15 mouse cellular contexts compared by ENCODE assay signal in genomic region chr5:140785240-140785872, GRCm38 (mm10). TPM values are rescaled to one million over a fixed set of nuclear protein-coding genes. Genes with fewer than 3 reads are reported as not detected.
DNase-seq lines count a peak whose midpoint lies in the region; ATAC-seq and TF ChIP-seq lines count a peak whose summit lies in the region.
"Had no signal": no experiment of that assay in that cellular context is flagged by ENCODE, and none has a peak within 500 bp of the region (broad histone marks: within the 10 kb centered on the region; RNA-seq: fewer than 3 reads in every experiment).

No protein-coding gene starts in this region.

- peak overlapping the region; percentile 49 for H3K27ac ChIP-seq in heart, adult 2 months
- 0 out of 2 replicates have a peak overlapping the region, but pooled peaks have one; percentile 14 for H3K27ac ChIP-seq in hindbrain, embryonic 16.5 days (ENCODE audit: low read depth, low read length)
- H3K27ac ChIP-seq in hindbrain, embryonic 10.5 days = no peak overlapping the region
- H3K27ac ChIP-seq in neural tube, embryonic 13.5 days (replicated peaks) = 0 out of 2 replicates have a peak overlapping the region, but pooled peaks have one; percentile 18
- H3K27ac ChIP-seq: midbrain, embryonic 13.5 days had no signal

- H3K9me3 ChIP-seq in hindbrain, embryonic 16.5 days (ENCODE audit: control insufficient read depth, low read length) = no peaks in the 10 kb centered on the region
- no peaks in the 10 kb centered on the region for H3K9me3 ChIP-seq in hindbrain, embryonic 10.5 days
- no peaks in the 10 kb centered on the region for H3K9me3 ChIP-seq in neural tube, embryonic 13.5 days
- H3K9me3 ChIP-seq: G1E; midbrain, embryonic 13.5 days had no signal

- DNase-seq in heart, adult 2 months = peak in 1 of 2 experiments; percentile 52
- no peak for DNase-seq in heart, postnatal 36 days
- no peak for DNase-seq in hindbrain, embryonic 10.5 days (ENCODE audit: low spot score)
- no peak for DNase-seq in neural tube, embryonic 10.5 days (ENCODE audit: extremely low spot score, low spot score)
- no peak for DNase-seq in urinary bladder, postnatal 10 days (ENCODE audit: low spot score)
- DNase-seq: cerebellum, adult 18-20 months; layer of hippocampus, postnatal 36 days; right cerebral cortex, adult 18-20 months had no signal

- no peak overlapping the region for H3K4me3 ChIP-seq in heart, adult 2 months
- no peak overlapping the region for H3K4me3 ChIP-seq in hindbrain, embryonic 16.5 days (ENCODE audit: low read length)
- no peak overlapping the region for H3K4me3 ChIP-seq in hindbrain, embryonic 10.5 days
- H3K4me3 ChIP-seq in neural tube, embryonic 13.5 days = no peak overlapping the region
- H3K4me3 ChIP-seq: midbrain, embryonic 13.5 days had no signal

- H3K9ac ChIP-seq in heart, adult 2 months (ENCODE audit: low read depth, low read length) = peak overlapping the region; percentile 19; the same call in 1 of the 2 replicates
- H3K9ac ChIP-seq in hindbrain, embryonic 16.5 days (ENCODE audit: low read depth, low read length) = no peak overlapping the region
- no peak overlapping the region for H3K9ac ChIP-seq in neural tube, embryonic 13.5 days
- H3K9ac ChIP-seq: midbrain, embryonic 13.5 days had no signal

- intact Hi-C loops in heart, adult 2 months (cut with DNase I) = no loop called here
- intact Hi-C loops in heart, postnatal 36 days (cut with DNase I) = no loop called here

- no peak for TF ChIP-seq POLR2A in heart, adult 2 months (IDR thresholded peaks at IDR 0.05; ENCODE audit: insufficient read depth, low read depth, low read length)

- peaks cover 3% of the 10 kb centered on the region for H3K79me2 ChIP-seq in heart, adult 2 months (replicated peaks; ENCODE audit: control insufficient read depth, insufficient read depth, low read length)

- H3K36me3 ChIP-seq in heart, adult 2 months (ENCODE audit: control insufficient read depth, insufficient read depth, low read length) = peaks cover 20% of the 10 kb centered on the region
- H3K36me3 ChIP-seq in hindbrain, embryonic 16.5 days (ENCODE audit: control insufficient read depth, insufficient read depth, low read length) = peaks cover 16% of the 10 kb centered on the region
- peaks cover 69% of the 10 kb centered on the region for H3K36me3 ChIP-seq in hindbrain, embryonic 10.5 days
- peaks cover 50% of the 10 kb centered on the region for H3K36me3 ChIP-seq in neural tube, embryonic 13.5 days

- no peak for TF ChIP-seq CTCF in heart, adult 2 months (IDR thresholded peaks at IDR 0.05)

- peaks cover 24% of the 10 kb centered on the region for H3K4me1 ChIP-seq in heart, adult 2 months (ENCODE audit: control insufficient read depth, insufficient read depth, low read length)
- peaks cover 7% of the 10 kb centered on the region; the same call in 1 of the 2 replicates for H3K4me1 ChIP-seq in hindbrain, embryonic 16.5 days (ENCODE audit: control insufficient read depth, insufficient read depth, low read depth, low read length)
- H3K4me1 ChIP-seq in hindbrain, embryonic 10.5 days (replicated peaks) = peaks cover 21% of the 10 kb centered on the region
- H3K4me1 ChIP-seq in neural tube, embryonic 13.5 days (replicated peaks) = peaks cover 36% of the 10 kb centered on the region

- H3K4me2 ChIP-seq in hindbrain, embryonic 16.5 days (ENCODE audit: low read length) = no peak overlapping the region
- H3K4me2 ChIP-seq in neural tube, embryonic 13.5 days = no peak overlapping the region
- H3K4me2 ChIP-seq: liver, embryonic 11.5 days; midbrain, embryonic 13.5 days had no signal

- ATAC-seq in hindbrain, embryonic 16.5 days = peak; percentile 67; the same call in 1 of the 2 replicates
- ATAC-seq in neural tube, embryonic 13.5 days (ENCODE audit: low read depth) = no peak
- ATAC-seq: CD4-positive, CD25-positive, alpha-beta regulatory T cell, adult 4 months; forebrain, embryonic 16.5 days; midbrain, embryonic 13.5 days had no signal

- TF ChIP-seq EP300 in heart, adult 2 months (IDR thresholded peaks at IDR 0.05; ENCODE audit: insufficient read depth, low read depth, low read length) = 0 out of 2 replicates have a peak, but pooled peaks have one; percentile 48

- H3K27me3 ChIP-seq in heart, adult 2 months (ENCODE audit: control insufficient read depth, insufficient read depth, low read length) = no peaks in the 10 kb centered on the region
- no peaks in the 10 kb centered on the region for H3K27me3 ChIP-seq in hindbrain, embryonic 16.5 days (replicated peaks; ENCODE audit: control insufficient read depth, insufficient read depth, low read length)
- no peaks in the 10 kb centered on the region for H3K27me3 ChIP-seq in hindbrain, embryonic 10.5 days (ENCODE audit: insufficient read depth, poor library complexity, severe bottlenecking)
- no peaks in the 10 kb centered on the region for H3K27me3 ChIP-seq in neural tube, embryonic 13.5 days
- H3K27me3 ChIP-seq: midbrain, embryonic 13.5 days had no signal

- 69% methylated on average over 13 of the region's 13 CpGs for WGBS in heart, adult 2 months
- WGBS in hindbrain, embryonic 16.5 days = 81% methylated on average over 13 of the region's 13 CpGs
- WGBS in hindbrain, embryonic 10.5 days = 93% methylated on average over 13 of the region's 13 CpGs
- 90% methylated on average over 13 of the region's 13 CpGs for WGBS in neural tube, embryonic 13.5 days

RNA-seq across cellular contexts. Expression of gene Gna12, which starts 44.9 kb away (rescaled TPM):
- 100 to 1,000 TPM; 118 to 136 TPM for total RNA-seq in heart, adult 2 months (2021)
- 117 and 136 TPM in 2 replicates for polyA plus RNA-seq in heart, adult 2 months (2012; rRNA removed)
- total RNA-seq in heart, postnatal 36 days (2021) = 100 to 1,000 TPM; 109 to 114 TPM
- polyA plus RNA-seq in hindbrain, embryonic 16.5 days (2015; fragmentation: Nextera tagmentation; extraction: Ambion mirVana) = 10.3 and 11.1 TPM in 2 replicates
- polyA plus RNA-seq in hindbrain, embryonic 10.5 days (2016; fragmentation: Nextera tagmentation; extraction: Ambion mirVana) = 9.9 and 11.3 TPM in 2 replicates
- 20.5 and 35.0 TPM in 2 replicates for polyA plus RNA-seq in neural tube, embryonic 13.5 days (2015; fragmentation: Nextera tagmentation; extraction: Ambion mirVana)
